Mouse (Mus musculus) embryo, embryonic 11 days (tissue): Measurements from ENCODE around the gene Cacnb4.

Experiments
- DNase-seq: peaks from one replicate; pipeline ENCODE4 v3.0.0-alpha.2; 2015

Gene Cacnb4

DNA sequence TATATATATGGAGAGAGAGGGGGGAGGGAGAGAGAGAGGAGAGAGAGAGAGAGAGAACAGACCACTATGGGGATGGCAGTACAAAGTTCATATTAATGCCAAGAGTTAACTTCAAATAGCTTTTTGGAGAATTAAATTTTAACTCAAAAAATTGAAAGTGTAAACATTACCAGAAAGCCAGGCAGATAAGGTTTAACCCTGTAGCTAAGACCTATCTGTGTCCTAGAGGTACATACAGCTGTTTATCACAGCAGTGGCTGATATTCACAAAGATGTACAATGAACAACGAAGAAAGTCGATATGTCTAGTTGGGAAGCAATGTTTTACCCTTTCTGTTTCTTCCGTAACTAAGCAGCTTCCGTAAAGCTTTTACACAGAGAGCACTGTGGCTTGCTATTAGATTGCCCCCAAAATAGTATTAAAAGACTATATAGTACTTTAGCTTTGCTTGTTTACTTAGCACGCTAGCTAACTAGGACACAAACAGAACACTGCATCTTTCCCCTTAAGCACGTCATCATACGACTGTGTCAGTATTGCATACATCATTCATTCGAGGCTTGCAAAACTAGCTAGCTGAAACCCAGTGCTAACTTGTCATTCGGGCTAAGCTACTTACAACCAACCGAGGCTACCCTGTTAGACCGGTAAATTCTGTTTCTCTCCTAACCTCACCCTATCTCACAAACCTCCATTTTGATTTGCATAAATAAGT lies 72.5 kb downstream of the Cacnb4 start:
- no peak for DNase-seq

DNA sequence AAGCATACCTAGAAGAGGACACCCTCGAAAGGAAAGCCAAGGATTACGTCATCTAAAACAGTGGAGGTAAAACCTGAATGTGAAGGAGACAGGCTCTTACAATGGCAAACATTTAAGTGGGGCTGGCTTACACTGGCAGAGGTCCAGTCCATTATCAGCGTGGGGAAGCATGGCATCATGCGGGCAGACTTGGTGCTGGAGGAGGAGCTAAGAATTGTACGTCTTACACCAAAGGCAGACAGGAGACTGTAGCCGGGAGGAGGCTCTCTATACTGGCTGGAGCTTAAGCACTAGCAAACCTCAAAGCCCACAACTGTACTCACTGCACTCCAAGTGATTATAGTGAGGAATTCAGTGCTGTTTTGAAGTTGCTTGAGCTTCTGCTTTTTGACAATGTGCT lies 73.2 kb downstream of the Cacnb4 start:
- no peak for DNase-seq

DNA sequence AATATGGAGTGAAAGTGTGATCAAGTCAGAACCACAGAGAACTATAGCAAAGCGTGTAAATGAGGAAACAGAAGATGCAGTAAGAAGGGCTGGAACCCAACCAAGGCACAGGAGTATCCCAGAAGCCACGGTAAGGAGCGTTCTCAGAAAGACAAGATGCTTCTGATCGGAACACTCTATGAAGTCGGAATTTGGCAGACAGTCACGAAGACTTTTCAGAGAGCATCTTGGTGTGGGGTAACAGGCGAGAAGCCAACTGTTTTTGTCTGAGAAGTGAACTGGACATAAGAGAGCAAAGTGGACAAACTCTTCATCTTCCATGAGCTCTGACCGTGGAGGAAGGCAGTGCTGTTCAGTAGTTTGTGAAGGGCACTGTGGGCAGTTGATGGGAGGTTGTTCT lies 73.7 kb downstream of the Cacnb4 start:
- DNase-seq = no peak

- DNase-seq = no peak
Measured at GRCm38 (mm10) chr2:52602228-52602627, 74.4 kb downstream of the Cacnb4 start.

GRCm38 (mm10) chr2:52597511-52597910 lies 79.1 kb downstream of the Cacnb4 start:
- DNase-seq = no peak

GRCm38 (mm10) chr2:52593814-52594213 lies 82.8 kb downstream of the Cacnb4 start:
- no peak for DNase-seq

DNA sequence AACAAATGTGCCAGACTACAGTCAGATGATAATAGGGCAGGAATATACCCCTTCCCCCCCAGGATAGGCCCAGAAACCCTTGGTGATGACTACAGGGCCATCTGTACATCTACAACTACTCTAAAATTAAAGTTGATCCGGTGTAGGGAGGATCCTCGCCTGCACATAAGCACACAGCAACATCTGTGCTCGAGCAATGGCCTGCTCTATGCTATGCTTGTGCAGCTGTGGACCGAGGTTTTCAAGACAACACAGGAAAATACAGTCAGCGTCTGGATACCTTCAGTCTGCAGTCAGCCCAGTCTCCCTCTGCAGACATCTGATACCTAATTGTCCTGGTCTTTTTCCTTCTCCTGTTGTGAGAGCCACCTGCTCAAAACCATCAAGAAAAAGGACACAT lies 83.4 kb downstream of the Cacnb4 start:
- no peak for DNase-seq

GRCm38 (mm10) chr2:52590970-52591347 lies 85.7 kb downstream of the Cacnb4 start:
- peak; percentile 90 for DNase-seq

GRCm38 (mm10) chr2:52590340-52590969 lies 86.2 kb downstream of the Cacnb4 start:
- no peak for DNase-seq

DNA sequence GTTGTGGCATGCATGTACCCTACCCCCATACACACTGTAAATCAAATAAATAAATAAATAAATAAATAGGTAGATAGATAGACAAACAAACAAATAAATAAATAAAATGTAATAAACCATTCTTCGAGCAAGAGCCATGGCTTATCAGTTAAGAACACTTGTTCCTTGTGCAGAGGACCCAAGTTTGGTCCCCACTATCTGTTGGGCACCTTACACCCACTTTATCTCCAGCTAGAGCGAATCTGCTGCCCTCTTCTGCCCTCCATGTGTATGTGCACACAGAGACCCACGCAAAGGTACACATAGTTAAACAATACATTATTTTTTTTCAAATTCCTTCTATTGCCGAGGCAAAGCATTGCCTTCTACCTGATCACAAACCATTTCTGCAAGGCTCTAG lies 87.1 kb downstream of the Cacnb4 start:
- no peak for DNase-seq

DNA sequence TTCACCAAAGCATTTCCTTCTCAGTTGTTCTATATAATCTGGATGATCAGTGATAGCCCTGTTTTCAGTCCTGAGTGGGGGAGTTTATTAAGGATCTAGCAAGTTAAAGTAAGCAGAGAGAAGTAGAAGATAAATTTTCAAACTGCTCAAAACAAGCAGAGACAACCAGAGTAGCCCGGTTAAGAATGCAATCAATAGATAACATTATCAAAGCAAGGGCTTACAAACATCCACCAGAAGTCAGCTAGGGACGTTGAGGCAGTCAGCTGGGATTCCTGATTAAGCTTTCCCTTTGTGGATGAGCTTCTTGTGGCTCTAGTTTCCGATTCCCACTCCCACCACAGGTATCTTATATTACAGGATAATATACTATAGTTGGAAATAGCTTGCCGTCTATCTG lies 91.2 kb downstream of the Cacnb4 start:
- DNase-seq = no peak

DNA sequence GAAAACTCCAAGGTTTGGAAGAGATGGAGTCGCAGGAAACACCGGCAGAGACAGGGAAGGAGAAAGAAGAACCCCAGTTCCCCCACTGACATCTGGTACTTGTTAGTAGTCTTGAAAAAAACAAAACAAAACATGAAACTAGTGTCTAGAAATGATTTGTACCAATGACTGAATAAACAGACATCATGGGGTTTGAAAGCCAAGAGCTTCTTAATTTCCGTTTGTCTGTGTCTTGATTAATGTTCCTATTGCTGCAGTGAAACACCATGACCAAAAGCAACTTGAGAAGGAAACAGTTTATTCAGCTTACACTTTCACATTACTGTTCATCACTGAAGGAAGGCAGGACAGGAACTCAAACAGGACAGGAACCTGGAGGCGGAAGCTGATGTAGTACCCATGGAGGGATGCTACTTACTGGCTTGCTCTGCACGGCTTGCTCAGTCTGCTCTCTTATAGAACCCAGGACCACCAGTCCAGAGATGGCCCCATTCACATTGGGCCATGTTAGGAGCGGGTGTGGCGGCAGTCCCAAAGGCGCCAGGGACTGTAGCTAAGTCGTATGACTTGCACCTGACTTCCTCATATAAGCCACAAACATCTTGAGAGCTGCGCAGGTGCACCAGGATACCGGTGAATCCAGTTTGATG lies 95.4 kb downstream of the Cacnb4 start:
- no peak for DNase-seq

GRCm38 (mm10) chr2:52580697-52581096 lies 95.9 kb downstream of the Cacnb4 start:
- DNase-seq = no peak

GRCm38 (mm10) chr2:52578846-52579245 lies 97.8 kb downstream of the Cacnb4 start:
- no peak for DNase-seq

DNA sequence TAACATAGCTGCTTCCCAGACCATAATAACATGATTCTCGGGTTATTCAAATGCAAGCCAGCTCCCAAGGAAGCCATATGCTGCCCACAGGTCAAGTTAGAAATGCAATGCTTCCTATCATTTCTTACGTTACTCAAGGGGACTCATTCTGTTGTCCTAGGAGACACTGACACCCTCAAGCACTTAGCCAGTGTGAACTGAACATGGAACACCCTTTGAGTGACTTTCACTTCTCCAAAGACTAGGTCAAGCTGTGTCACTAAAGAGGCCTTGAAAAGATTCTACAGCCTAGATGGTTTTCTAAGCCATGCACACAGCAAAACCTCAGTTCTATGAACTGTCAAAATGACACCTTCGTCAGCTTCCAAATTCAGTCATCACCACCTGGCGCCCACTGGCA lies 98.9 kb downstream of the Cacnb4 start:
- no peak for DNase-seq

GRCm38 (mm10) chr2:52576546-52576945 lies 100.1 kb downstream of the Cacnb4 start:
- no peak for DNase-seq

GRCm38 (mm10) chr2:52575637-52576175 lies 100.9 kb downstream of the Cacnb4 start:
- DNase-seq = no peak

DNA sequence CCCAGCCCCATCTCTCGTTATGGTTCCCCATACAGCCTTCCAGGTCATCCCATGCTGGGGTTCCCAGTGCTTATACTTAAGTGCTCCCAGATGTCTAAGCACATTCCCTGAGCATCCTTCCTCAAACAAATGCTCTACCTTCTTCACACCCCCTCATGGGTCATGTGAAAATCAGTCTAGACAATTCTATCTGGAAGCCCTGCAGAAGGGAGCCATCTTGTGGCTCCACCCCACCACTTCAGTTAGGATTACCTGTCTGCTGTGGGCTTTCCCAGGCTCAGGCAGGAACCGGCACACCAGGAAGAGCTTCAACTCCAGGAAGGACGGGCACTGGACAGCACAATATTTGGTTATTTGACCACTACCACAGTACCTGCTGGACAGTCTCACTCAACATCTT lies 101.7 kb downstream of the Cacnb4 start:
- no peak for DNase-seq

DNA sequence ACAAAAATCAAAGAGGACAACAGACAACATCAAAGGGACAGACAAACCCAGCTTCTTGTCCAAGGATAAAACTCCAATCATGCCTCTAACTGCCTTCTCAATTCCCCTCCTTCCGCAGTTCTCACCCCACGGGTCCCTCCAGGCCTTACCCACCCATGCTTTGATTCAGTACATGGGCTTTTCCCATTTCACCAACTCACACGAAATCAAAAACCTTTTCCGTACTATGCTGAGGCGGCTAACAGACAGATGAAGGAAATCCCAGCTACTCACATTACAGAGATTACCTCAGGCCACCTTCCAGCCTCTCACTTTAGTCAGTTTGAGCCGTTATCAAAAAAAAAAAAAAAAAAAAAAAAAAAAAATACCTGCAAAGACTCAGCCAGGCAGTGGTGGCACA lies 104.4 kb downstream of the Cacnb4 start:
- DNase-seq = no peak

- no peak for DNase-seq
Measured at GRCm38 (mm10) chr2:52571339-52571968, 105.2 kb downstream of the Cacnb4 start.

- DNase-seq = no peak
Measured at GRCm38 (mm10) chr2:52570781-52571180, 105.8 kb downstream of the Cacnb4 start.

GRCm38 (mm10) chr2:52570171-52570570 lies 106.5 kb downstream of the Cacnb4 start:
- no peak for DNase-seq

DNA sequence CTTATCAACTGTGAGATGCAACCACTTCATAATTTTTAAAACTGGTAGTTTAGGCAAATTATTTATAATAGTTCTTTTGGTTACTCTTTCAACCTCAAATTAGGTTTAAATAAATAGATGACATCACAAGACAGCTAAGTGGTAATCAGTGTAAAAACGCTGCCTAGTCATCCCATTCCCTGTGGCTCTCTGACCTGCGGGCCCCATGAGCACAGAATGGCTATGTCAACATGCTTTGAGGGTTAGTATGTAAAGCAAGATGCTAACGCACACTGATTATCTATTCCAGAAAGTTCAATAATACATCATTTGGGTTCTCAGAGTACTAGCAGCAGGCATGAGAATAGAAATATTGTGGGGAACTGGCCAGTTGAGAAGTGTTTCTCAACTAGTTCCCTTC lies 108.5 kb downstream of the Cacnb4 start:
- no peak for DNase-seq

DNA sequence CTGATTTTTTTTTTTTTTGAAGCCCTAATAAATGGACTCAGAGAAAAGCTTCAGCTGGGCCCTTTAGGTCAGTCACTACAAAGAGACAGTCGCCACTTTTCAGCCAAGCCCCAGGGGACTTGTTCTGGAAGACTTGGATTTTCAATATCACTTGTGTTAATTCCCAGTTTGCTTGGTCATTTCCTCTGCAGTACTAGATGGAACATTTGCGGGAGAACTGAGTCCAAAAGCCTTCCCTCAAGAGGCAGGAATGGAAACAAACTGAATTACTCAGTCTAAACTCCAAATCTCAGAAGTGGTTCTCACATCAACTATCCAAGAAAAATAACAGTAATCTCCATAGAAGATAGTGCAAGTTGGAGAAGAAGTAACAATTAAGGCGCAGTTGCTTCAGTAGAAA lies 109.2 kb downstream of the Cacnb4 start:
- DNase-seq = no peak
